Mouse (Mus musculus): Measurements from ENCODE around the gene Znhit2.

- TF ChIP-seq CTCF (IDR thresholded peaks at IDR 0.05) (no peak), EP300 (IDR thresholded peaks at IDR 0.05) (no peak)
Observed at GRCm38 (mm10) chr19:6085417-6085879, 24.5 kb downstream of the Znhit2 start.

Data from lung, postnatal 0 days (tissue).